Mouse (Mus musculus) gastrocnemius, adult 2 months (tissue): Measurements from ENCODE around the gene Cd300ld4. TPM values are rescaled to one million over a fixed set of nuclear protein-coding genes. Genes with fewer than 3 reads are reported as not detected.
"Not testable (repeated sequence)": the region's sequence is repeated elsewhere in the genome, so short reads cannot be mapped to it uniquely, and the experiment has no call there.

Source experiments
- DNase-seq: peaks from one replicate; pipeline ENCODE4 v3.0.0; 2022
- H3K27ac ChIP-seq: fragments of 200-600 bp; 2 replicates; pipeline ENCODE4 v1.8.1; 2022; ENCODE audit warnings: mild to moderate bottlenecking
- H3K4me3 ChIP-seq: fragments of 200-600 bp; 2 replicates; pipeline ENCODE4 v1.8.1; 2022; ENCODE audit warnings: mild to moderate bottlenecking, moderate library complexity
- CTCF ChIP-seq: fragments of 200-600 bp; IDR thresholded peaks from 2 replicates; pipeline ENCODE4 v1.8.1; 2022; ENCODE audit warnings: antibody characterized with exemption, mild to moderate bottlenecking, moderate library complexity
- intact Hi-C: fragments of 180-260 bp; cut with DNase I; formaldehyde crosslinking; loops from one replicate; pipeline ENCODE4 v1.15.1; 2025
- total RNA-seq, 2 experiments: library from RNA; stranded (reverse); gene quantifications; 2 replicates each; pipeline ENCODE4 v1.2.3; 2021

The Cd300ld4 gene
- total RNA-seq, 2 experiments from 2014 or later = 0.73 to 0.92 TPM

- TF ChIP-seq CTCF = no peak
- Histone ChIP-seq H3K27ac (no peak within 1 kb of the TSS), H3K4me3 (no peak within 1 kb of the TSS)
- intact Hi-C loops = no loop called here
- no peak for DNase-seq
Measured at GRCm38 (mm10) chr11:115048259-115048658, 21.4 kb upstream of the Cd300ld4 start, which contains the start of gene Cd300ld3. Gene Cd300ld3, minus strand, starts transcription at chr11:115048409.

DNA sequence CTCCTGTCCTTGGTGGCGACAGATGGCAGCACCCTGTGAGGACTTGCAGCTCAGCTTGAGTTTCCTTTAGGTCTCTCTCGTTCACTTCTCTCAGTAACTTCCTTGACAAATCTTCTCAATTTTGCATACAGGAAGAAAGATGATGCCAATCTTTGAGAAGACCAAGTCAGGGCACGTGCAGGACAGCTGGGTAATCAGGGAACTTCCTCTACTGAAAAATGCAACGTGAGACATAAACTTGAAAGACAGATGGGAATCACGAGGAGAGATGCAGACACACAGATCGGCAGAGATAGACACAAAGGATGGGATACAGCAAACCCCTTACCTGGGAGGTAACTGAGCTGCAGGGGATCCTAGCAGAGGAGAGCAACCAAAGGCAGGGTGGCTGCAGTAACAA, 10.9 kb upstream of the Cd300ld4 start, which contains the start of gene Cd300ld5:
Cd300ld5 (minus strand) TSS at position 101 of the 400 bp plus-strand sequence.
- DNase-seq, intact Hi-C loops, H3K4me3 ChIP-seq: not testable (repeated sequence)

GRCm38 (mm10) chr11:115016093-115016492, 10.7 kb downstream of the Cd300ld4 start, which contains the start of gene Cd300ld2:
Gene Cd300ld2, minus strand, starts transcription at chr11:115016193.
- H3K4me3 ChIP-seq, H3K27ac ChIP-seq, DNase-seq, intact Hi-C loops: not testable (repeated sequence)

More for the DNA sequence above, 10.9 kb upstream of the Cd300ld4 start, which contains the start of gene Cd300ld5:
- H3K27ac ChIP-seq = not testable (repeated sequence)

DNA sequence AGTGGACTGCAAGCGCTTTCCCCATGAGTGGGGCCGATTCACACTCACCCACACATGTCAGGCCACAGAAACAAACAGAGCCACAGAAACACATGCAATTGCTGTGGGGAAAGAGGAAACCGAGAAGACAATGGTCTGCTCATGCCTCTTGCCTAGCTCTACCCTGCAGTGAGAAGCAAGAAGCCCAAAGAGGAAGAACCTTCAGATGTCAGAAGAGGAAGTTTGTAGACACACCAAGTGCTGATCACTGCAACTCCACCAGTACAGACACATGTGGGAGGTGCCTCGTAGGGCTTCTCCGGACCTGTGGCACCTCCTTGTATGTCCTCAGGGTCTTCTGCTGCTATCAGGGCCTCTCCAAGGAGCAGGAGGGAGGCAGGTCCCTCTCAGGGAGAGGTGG, 22.7 kb downstream of the Cd300ld4 start:
- TF ChIP-seq CTCF = no peak
- intact Hi-C loops = no loop called here
- no peak for DNase-seq
- H3K4me3 ChIP-seq = no peak overlapping the region
- no peak overlapping the region for H3K27ac ChIP-seq

DNA sequence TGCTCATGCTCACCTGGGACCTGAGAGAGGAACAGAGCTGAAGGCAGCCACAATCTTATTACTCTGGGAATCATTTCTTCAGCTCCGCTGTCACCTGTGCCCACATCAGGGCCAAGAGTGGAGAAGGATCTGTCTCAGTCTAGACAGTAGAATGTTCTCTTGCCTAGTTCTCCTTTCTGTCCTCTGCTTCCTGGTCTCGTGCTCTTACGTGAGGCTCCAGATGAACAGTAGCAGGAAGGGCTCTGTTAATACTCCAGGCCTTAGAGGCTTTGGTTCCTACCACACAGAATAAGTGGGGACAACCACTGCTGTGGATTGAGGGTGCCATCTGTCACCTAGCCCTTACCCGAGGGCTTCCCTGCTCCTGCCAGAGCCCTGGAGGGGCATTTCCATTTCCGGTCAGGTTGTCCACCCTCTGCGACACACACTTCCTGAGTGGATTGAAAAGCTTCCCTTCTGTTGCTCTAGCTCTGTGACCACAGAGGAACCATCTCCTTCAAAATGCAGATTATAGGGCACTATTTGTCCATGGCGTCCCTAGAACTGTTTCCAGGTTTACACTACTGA, 25.3 kb downstream of the Cd300ld4 start, which contains the start of gene Cd300c2:
Cd300c2 (minus strand) TSS at position 407 of the 567 bp plus-strand sequence.
- DNase-seq = no peak
- no peak within 1 kb of the TSS for H3K4me3 ChIP-seq
- H3K27ac ChIP-seq = no peak within 1 kb of the TSS
- no peak for TF ChIP-seq CTCF
- intact Hi-C loops = no loop called here

DNA sequence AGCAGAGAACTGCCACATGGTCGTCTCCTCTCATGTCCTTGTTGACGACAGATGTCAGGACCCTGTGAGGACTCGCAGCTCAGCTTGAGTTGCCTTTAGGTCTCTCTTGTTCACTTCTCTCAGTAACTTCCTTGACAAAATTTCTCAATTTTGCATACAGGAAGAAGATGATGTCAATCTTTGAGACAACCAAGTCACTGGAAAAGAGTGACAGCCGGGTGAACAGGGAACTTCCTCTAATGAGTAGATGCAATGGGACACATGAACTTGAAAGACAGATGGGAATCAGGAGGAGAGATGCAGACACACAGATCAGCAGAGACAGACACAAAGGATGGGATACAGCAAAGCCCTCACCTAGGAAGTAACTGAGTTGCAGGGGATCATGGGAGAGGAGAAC, 37.0 kb downstream of the Cd300ld4 start, which contains the start of gene Cd300ld:
Cd300ld (minus strand) TSS at position 130 of the 400 bp plus-strand sequence.
- Histone ChIP-seq H3K4me3 (no peak within 1 kb of the TSS), H3K27ac (no peak within 1 kb of the TSS)
- DNase-seq = no peak
- intact Hi-C loops = no loop called here
- TF ChIP-seq CTCF = no peak

- DNase-seq = no peak
- Histone ChIP-seq H3K4me3 (no peak overlapping the region), H3K27ac (no peak overlapping the region)
- intact Hi-C loops = no loop called here
- TF ChIP-seq CTCF = no peak
Measured at GRCm38 (mm10) chr11:114981866-114982265, 44.9 kb downstream of the Cd300ld4 start.

DNA sequence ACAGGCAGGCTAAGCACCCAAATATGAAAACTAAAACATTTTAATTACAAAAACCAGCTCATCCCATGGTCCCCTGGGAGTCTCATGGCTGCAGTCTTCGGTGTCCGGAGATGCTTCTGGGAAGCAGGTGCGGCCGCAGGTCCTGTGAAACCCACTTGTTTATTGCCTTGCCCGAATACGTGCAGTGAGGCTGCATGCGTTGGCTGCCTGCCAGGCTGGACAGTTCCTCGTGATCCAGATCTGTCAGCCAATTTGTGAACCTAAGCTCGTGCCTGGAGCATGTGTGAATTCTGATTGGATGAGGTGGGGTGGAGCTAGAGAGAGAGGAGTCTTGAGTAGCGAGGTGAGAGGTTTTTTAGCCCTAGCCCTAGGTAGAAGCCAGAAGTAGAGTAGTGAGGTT, 54.1 kb downstream of the Cd300ld4 start:
- intact Hi-C loops = no loop called here
- H3K27ac ChIP-seq = no peak overlapping the region
- DNase-seq = no peak
- TF ChIP-seq CTCF = no peak
- no peak overlapping the region for H3K4me3 ChIP-seq

Other genes with a start within 250 kb of the Cd300ld4 start
- not detected for gene Btbd17, start 231.1 kb downstream of the Cd300ld4 start, total RNA-seq
- gene Gpr142, start 228.1 kb downstream of the Cd300ld4 start, total RNA-seq = not detected
- gene Gprc5c, start 175.9 kb downstream of the Cd300ld4 start, total RNA-seq = 10 to 100 TPM; 45.4 to 82.1 TPM
- gene Cd300a, start 137.0 kb downstream of the Cd300ld4 start, total RNA-seq = under 1 TPM; 0.50 to 0.66 TPM
- under 1 TPM; 0.15 to 0.42 TPM for gene Cd300lb, start 92.6 kb downstream of the Cd300ld4 start, total RNA-seq
- gene Cd300c, start 57.9 kb downstream of the Cd300ld4 start, total RNA-seq = not detected
- gene Cd300ld, start 37.1 kb downstream of the Cd300ld4 start, total RNA-seq = under 1 TPM; 0.13 to 0.22 TPM
- under 1 TPM; 0.28 TPM for gene Cd300c2, start 25.1 kb downstream of the Cd300ld4 start, total RNA-seq
- gene Cd300ld2, start 10.8 kb downstream of the Cd300ld4 start, total RNA-seq = not detected
- 1 to 10 TPM in 1 of 2 experiments, under 1 TPM in 1; 0.92 to 1.3 TPM for gene Cd300ld5, start 10.8 kb upstream of the Cd300ld4 start, total RNA-seq
- gene Cd300ld3, start 21.4 kb upstream of the Cd300ld4 start, total RNA-seq = 1 to 10 TPM in 1 of 2 experiments, not detected in 1; 2.0 TPM
- not detected for gene Cd300e, start 35.2 kb upstream of the Cd300ld4 start, total RNA-seq
- gene Rab37, start 64.4 kb upstream of the Cd300ld4 start, total RNA-seq = under 1 TPM; 0.17 to 0.36 TPM
- under 1 TPM in 1 of 2 experiments, not detected in 1; 0.31 TPM for gene Cd300lf, start 107.0 kb upstream of the Cd300ld4 start, total RNA-seq
- gene Slc9a3r1, start 136.3 kb upstream of the Cd300ld4 start, total RNA-seq = 1 to 10 TPM; 1.8 to 2.6 TPM
- 1 to 10 TPM; 7.3 to 7.4 TPM for gene Tmem104, start 160.5 kb upstream of the Cd300ld4 start, total RNA-seq
- 10 to 100 TPM; 12.7 to 16.3 TPM for gene Nat9, start 160.8 kb upstream of the Cd300ld4 start, total RNA-seq
- under 1 TPM in 1 of 2 experiments, not detected in 1; 0.06 TPM for gene Grin2c, start 240.2 kb upstream of the Cd300ld4 start, total RNA-seq